Mouse (Mus musculus) midbrain, embryonic 16.5 days (tissue): ENCODE measurements around the gene Pard3b. TPM values are rescaled to one million over a fixed set of nuclear protein-coding genes. Genes with fewer than 3 reads are reported as not detected.

Experiments used
- ATAC-seq: fragments of 200-750 bp; cut with Nextera tagmentation; 2 replicates; pipeline ENCODE4 v1.8.0; 2017; ENCODE audit warnings: moderate TSS enrichment
- H3K27ac ChIP-seq: fragments of 300-500 bp; sonication (generic); 2 replicates; pipeline ENCODE4 v1.5.1; 2014; ENCODE audit warnings: mild to moderate bottlenecking, low read length, mixed read lengths
- H3K27me3 ChIP-seq: fragments of 300-500 bp; sonication (generic); 2 replicates; pipeline ENCODE4 v1.6.1; 2014; ENCODE audit warnings: low read depth, low read length, mixed read lengths; ENCODE audit not compliant: control insufficient read depth, insufficient read depth
- H3K36me3 ChIP-seq: fragments of 300-500 bp; sonication (generic); 2 replicates; pipeline ENCODE4 v1.6.1; 2014; ENCODE audit warnings: mild to moderate bottlenecking, low read length, moderate library complexity, mixed read lengths; ENCODE audit not compliant: control insufficient read depth, insufficient read depth
- H3K4me1 ChIP-seq: fragments of 300-500 bp; sonication (generic); 2 replicates; pipeline ENCODE4 v1.6.1; 2014; ENCODE audit warnings: mild to moderate bottlenecking, low read length, mixed read lengths; ENCODE audit not compliant: control insufficient read depth, insufficient read depth
- H3K4me2 ChIP-seq: fragments of 300-500 bp; sonication (generic); 2 replicates; pipeline ENCODE4 v1.6.1; 2014; ENCODE audit warnings: mild to moderate bottlenecking, low read length, mixed read lengths
- H3K4me3 ChIP-seq: fragments of 300-500 bp; sonication (generic); 2 replicates; pipeline ENCODE4 v1.5.1; 2014; ENCODE audit warnings: low read depth, mild to moderate bottlenecking, low read length, moderate library complexity, mixed read lengths
- H3K9ac ChIP-seq: fragments of 300-500 bp; sonication (generic); 2 replicates; pipeline ENCODE4 v1.6.1; 2014; ENCODE audit warnings: low read depth, low read length, mixed read lengths
- H3K9me3 ChIP-seq: fragments of 300-500 bp; sonication (generic); replicated peaks from 2 replicates; pipeline ENCODE4 v1.6.1; 2014; ENCODE audit warnings: mild to moderate bottlenecking, low read length, mixed read lengths; ENCODE audit not compliant: control insufficient read depth, poor library complexity, severe bottlenecking
- WGBS: fragments of 180-500 bp; shearing (Covaris S2); extraction: QIAGEN DNeasy Blood & Tissue Kit; methylation state at CpG from one replicate; pipeline ENCODE4 v1.1.7; 2014; 5-methylcytosine and 5-hydroxymethylcytosine counted together
- polyA plus RNA-seq: library from polyadenylated mRNA; unstranded; fragments of >200 nt; fragmentation: Nextera tagmentation; extraction: Ambion mirVana; gene quantifications from 2 replicates; pipeline ENCODE4 v1.2.1, GENCODE M21; 2015

The Pard3b gene
- polyA plus RNA-seq, 1 experiment from 2014 or later, result 7.2 TPM

DNA sequence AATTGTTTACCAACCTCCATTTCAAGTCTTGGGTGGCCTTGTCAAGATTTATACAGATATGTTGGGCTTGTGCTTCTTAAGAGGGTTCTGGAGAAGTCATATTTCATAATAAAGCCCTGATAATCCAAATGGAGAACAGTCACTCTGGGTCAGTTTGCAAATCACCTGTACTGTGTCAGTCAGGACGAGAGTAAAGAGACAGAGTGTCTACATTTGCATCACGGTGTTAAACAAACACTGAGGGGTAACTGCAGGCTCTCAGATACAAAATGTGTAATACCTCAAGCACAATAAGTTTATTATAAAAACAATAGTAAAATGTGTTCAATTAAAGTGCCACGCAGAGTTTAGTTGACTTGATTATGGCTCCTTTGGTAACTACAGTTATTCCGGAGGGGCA is 91.0 kb downstream of the Pard3b start:
- H3K9ac ChIP-seq, result no peak overlapping the region
- no peak for ATAC-seq
- no peaks in the 10 kb centered on the region for H3K36me3 ChIP-seq
- no peaks in the 10 kb centered on the region for H3K9me3 ChIP-seq
- no peaks in the 10 kb centered on the region for H3K27me3 ChIP-seq
- no peak overlapping the region for H3K27ac ChIP-seq
- H3K4me3 ChIP-seq, result no peak overlapping the region
- H3K4me2 ChIP-seq, result no peak overlapping the region
- 80% methylated on average over 4 of the region's 4 CpGs for WGBS
- no peaks in the 10 kb centered on the region for H3K4me1 ChIP-seq

DNA sequence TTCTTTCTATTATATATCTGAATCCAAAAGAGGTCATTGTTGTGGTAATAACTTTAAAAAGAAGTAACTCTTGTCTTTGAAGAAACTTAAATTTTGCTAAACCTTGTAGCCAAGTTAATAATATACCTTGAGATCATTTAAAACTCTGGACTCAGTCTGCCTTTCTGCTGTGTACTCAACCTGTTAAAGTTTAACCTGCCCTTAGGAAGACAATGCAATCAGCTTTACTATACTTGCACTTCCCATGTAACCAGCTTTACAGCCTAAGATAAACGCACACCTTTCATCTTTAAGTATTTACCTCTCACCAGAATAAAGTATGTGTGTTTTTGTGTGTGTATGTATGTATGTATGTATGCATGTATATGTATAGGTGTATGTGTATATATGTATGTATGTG is 97.9 kb downstream of the Pard3b start:
- H3K4me1 ChIP-seq, result no peaks in the 10 kb centered on the region
- no peaks in the 10 kb centered on the region for H3K27me3 ChIP-seq
- WGBS, result 88% methylated on average over 1 of the region's 1 CpGs
- no peak overlapping the region for H3K27ac ChIP-seq
- no peak overlapping the region for H3K4me2 ChIP-seq
- H3K36me3 ChIP-seq, result no peaks in the 10 kb centered on the region
- ATAC-seq, result no peak
- H3K9ac ChIP-seq, result no peak overlapping the region
- H3K9me3 ChIP-seq, result no peaks in the 10 kb centered on the region
- no peak overlapping the region for H3K4me3 ChIP-seq

DNA sequence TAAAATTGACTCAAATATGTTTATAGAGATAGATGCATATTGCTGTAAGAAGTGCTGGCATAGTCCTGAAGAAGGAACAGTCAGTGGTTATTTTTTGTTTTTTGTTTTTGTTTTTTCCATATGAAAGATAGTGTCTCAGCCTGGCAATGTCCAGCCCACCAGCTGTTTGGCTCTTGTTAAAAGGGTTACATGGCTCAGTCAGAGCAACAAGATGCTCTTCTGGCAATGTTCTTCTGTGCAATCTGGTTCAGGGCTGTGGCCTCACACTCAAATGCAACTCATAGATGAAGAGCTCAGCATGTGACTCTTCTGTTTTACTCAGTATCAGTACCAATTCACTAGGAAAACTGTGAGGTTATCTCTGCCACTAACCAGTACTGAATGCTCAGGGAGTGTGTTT is 104.2 kb downstream of the Pard3b start:
- Histone ChIP-seq H3K4me1 (no peaks in the 10 kb centered on the region), H3K27me3 (no peaks in the 10 kb centered on the region), H3K4me3 (no peak overlapping the region), H3K4me2 (no peak overlapping the region), H3K9me3 (0 out of 2 replicates have a peak, but pooled peaks cover 2% of the 10 kb centered on the region), H3K9ac (no peak overlapping the region), H3K27ac (no peak overlapping the region), H3K36me3 (no peaks in the 10 kb centered on the region)
- ATAC-seq, result no peak

GRCm38 (mm10) chr1:61747481-61747880 is 108.9 kb downstream of the Pard3b start:
- H3K36me3 ChIP-seq, result no peaks in the 10 kb centered on the region
- H3K27me3 ChIP-seq, result no peaks in the 10 kb centered on the region
- 0 out of 2 replicates have a peak, but pooled peaks cover 3% of the 10 kb centered on the region for H3K9me3 ChIP-seq
- H3K4me3 ChIP-seq, result no peak overlapping the region
- no peak overlapping the region for H3K4me2 ChIP-seq
- H3K27ac ChIP-seq, result no peak overlapping the region
- ATAC-seq, result no peak
- no peak overlapping the region for H3K9ac ChIP-seq
- H3K4me1 ChIP-seq, result no peaks in the 10 kb centered on the region

- Histone ChIP-seq H3K4me3 (no peak overlapping the region), H3K9me3 (0 out of 2 replicates have a peak, but pooled peaks cover 3% of the 10 kb centered on the region), H3K27me3 (no peaks in the 10 kb centered on the region), H3K36me3 (no peaks in the 10 kb centered on the region), H3K4me1 (no peaks in the 10 kb centered on the region), H3K4me2 (no peak overlapping the region), H3K27ac (no peak overlapping the region), H3K9ac (no peak overlapping the region)
- ATAC-seq, result no peak
- WGBS, result 98% methylated on average over 1 of the region's 1 CpGs
Observed at GRCm38 (mm10) chr1:61751008-61751407, 112.4 kb downstream of the Pard3b start.

GRCm38 (mm10) chr1:61756771-61757170 is 118.1 kb downstream of the Pard3b start:
- 78% methylated on average over 1 of the region's 1 CpGs for WGBS
- Histone ChIP-seq H3K4me1 (no peaks in the 10 kb centered on the region), H3K4me3 (no peak overlapping the region), H3K9ac (no peak overlapping the region), H3K9me3 (no peaks in the 10 kb centered on the region), H3K4me2 (no peak overlapping the region), H3K36me3 (no peaks in the 10 kb centered on the region), H3K27me3 (no peaks in the 10 kb centered on the region), H3K27ac (no peak overlapping the region)
- no peak for ATAC-seq

DNA sequence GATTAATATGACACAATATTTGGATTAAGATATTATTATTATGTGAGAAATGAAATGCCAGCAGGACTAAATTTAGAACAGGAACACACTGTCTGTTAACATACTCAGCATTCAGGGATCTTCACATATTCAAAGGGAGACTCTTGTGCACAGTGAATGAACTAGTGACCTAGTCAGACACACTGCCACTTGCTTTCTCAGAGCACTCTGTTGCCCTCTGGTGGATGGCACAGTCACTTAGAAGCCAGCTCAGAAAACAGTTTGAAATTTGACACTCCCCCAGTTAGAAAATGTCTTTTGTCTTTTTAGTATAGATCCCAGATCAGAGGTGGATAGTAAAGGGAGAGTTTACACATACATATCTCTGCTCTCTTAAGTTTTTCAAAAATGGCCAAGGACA is 132.6 kb downstream of the Pard3b start:
- H3K36me3 ChIP-seq, result no peaks in the 10 kb centered on the region
- no peak overlapping the region for H3K9ac ChIP-seq
- no peak overlapping the region for H3K4me3 ChIP-seq
- no peaks in the 10 kb centered on the region for H3K4me1 ChIP-seq
- H3K4me2 ChIP-seq, result no peak overlapping the region
- no peak overlapping the region for H3K27ac ChIP-seq
- no peaks in the 10 kb centered on the region for H3K9me3 ChIP-seq
- no peak for ATAC-seq
- no peaks in the 10 kb centered on the region for H3K27me3 ChIP-seq

- Histone ChIP-seq H3K4me2 (no peak overlapping the region), H3K9me3 (no peaks in the 10 kb centered on the region), H3K27ac (no peak overlapping the region), H3K27me3 (no peaks in the 10 kb centered on the region), H3K36me3 (no peaks in the 10 kb centered on the region), H3K9ac (no peak overlapping the region), H3K4me3 (no peak overlapping the region), H3K4me1 (no peaks in the 10 kb centered on the region)
- no peak for ATAC-seq
Observed at GRCm38 (mm10) chr1:61778731-61779130, 140.1 kb downstream of the Pard3b start.

DNA sequence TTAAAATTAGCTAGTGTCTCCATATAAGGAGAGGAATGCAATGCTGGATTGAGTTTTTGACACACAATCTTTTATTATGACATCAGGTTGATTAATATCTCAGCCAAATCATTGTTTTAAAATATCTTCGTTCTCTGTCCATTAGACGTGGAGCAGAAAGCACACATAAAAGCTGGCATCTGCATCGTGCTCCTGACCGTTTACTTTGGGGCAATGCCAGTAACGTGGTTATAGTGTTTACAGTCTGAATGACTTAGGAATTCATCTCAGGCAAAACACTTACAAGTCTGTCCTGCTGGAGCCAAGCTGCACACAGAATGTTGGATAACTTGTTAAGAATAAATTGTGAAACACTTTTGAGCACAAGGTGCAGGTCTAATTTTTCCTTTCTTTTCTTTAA is 141.3 kb downstream of the Pard3b start:
- H3K9ac ChIP-seq, result no peak overlapping the region
- no peak overlapping the region for H3K27ac ChIP-seq
- 62% methylated on average over 5 of the region's 5 CpGs for WGBS
- no peaks in the 10 kb centered on the region for H3K4me1 ChIP-seq
- H3K9me3 ChIP-seq, result no peaks in the 10 kb centered on the region
- no peak for ATAC-seq
- no peak overlapping the region for H3K4me3 ChIP-seq
- no peak overlapping the region for H3K4me2 ChIP-seq
- no peaks in the 10 kb centered on the region for H3K27me3 ChIP-seq
- no peaks in the 10 kb centered on the region for H3K36me3 ChIP-seq

DNA sequence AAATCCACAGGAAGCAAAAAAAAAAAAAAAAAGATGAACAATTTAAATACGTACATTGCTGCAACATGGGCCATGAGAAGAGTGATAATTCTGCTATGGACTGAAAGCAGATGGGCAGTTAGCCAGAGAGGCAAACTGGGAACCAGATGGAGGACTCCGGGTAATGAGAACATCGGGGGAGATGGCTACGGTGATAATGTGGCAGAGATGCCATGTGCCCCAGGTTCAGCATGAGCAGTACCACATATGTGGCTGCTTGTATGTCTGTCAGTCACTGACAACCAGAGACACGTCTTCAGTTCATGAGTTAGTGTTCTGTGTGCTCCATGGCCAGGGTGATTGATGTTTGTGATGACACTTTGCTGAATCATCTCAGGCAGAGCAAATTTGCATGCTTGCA is 157.7 kb downstream of the Pard3b start:
- no peaks in the 10 kb centered on the region for H3K27me3 ChIP-seq
- no peaks in the 10 kb centered on the region for H3K4me1 ChIP-seq
- WGBS, result 87% methylated on average over 5 of the region's 5 CpGs
- H3K27ac ChIP-seq, result no peak overlapping the region
- no peaks in the 10 kb centered on the region for H3K36me3 ChIP-seq
- H3K9ac ChIP-seq, result no peak overlapping the region
- no peaks in the 10 kb centered on the region for H3K9me3 ChIP-seq
- no peak overlapping the region for H3K4me2 ChIP-seq
- H3K4me3 ChIP-seq, result no peak overlapping the region
- no peak for ATAC-seq
